Mouse (Mus musculus) intestine, embryonic 14.5 days (tissue): ENCODE measurements at regions not wholly inside any gene's neighbourhood (a gene's known extent, or its start where the extent isn't known, plus 50 kb on each side); places are given as distances from the start of the nearest gene placed in this dataset.

ENCODE experiments used
- ATAC-seq: fragments of 200-750 bp; cut with Nextera tagmentation; replicated peaks from 2 replicates; pipeline ENCODE4 v1.8.0; 2017; ENCODE audit warnings: low read depth, moderate number of reproducible peaks, moderate TSS enrichment, moderate library complexity; ENCODE audit not compliant: low FRiP score, low TSS enrichment
- DNase-seq: peaks from one replicate; pipeline ENCODE4 v3.0.0-alpha.2; 2018; ENCODE audit warnings: low spot score
- H3K27ac ChIP-seq: fragments of 300-500 bp; sonication (generic); 2 replicates; pipeline ENCODE4 v1.5.1; 2014; ENCODE audit warnings: low read depth, mild to moderate bottlenecking, control low read depth
- H3K27me3 ChIP-seq: fragments of 300-500 bp; sonication (generic); replicated peaks from 2 replicates; pipeline ENCODE4 v1.6.1; 2014; ENCODE audit warnings: low read length, control low read depth; ENCODE audit not compliant: control insufficient read depth, insufficient read depth
- H3K36me3 ChIP-seq: fragments of 300-500 bp; sonication (generic); 2 replicates; pipeline ENCODE4 v1.6.1; 2014; ENCODE audit warnings: low read length, control low read depth; ENCODE audit not compliant: control insufficient read depth, insufficient read depth
- H3K4me1 ChIP-seq: fragments of 300-500 bp; sonication (generic); replicated peaks from 2 replicates; pipeline ENCODE4 v1.6.1; 2014; ENCODE audit warnings: low read length, control low read depth, mixed read lengths; ENCODE audit not compliant: control insufficient read depth, insufficient read depth
- H3K4me2 ChIP-seq: fragments of 300-500 bp; sonication (generic); 2 replicates; pipeline ENCODE4 v1.6.1; 2014; ENCODE audit warnings: low read length
- H3K4me3 ChIP-seq: fragments of 300-500 bp; sonication (generic); 2 replicates; pipeline ENCODE4 v1.5.1; 2014; ENCODE audit warnings: low read depth, low read length, control low read depth, mixed read lengths
- H3K9ac ChIP-seq: fragments of 300-500 bp; sonication (generic); 2 replicates; pipeline ENCODE4 v1.6.1; 2014; ENCODE audit warnings: mild to moderate bottlenecking, low read length
- H3K9me3 ChIP-seq: fragments of 300-500 bp; sonication (generic); 2 replicates; pipeline ENCODE4 v1.6.1; 2016; ENCODE audit warnings: low read length, control low read depth; ENCODE audit not compliant: control insufficient read depth
- WGBS: fragments of 180-500 bp; shearing (Covaris S2); extraction: QIAGEN DNeasy Blood & Tissue Kit; methylation state at CpG from one replicate; pipeline ENCODE4 v1.1.7; 2014; 5-methylcytosine and 5-hydroxymethylcytosine counted together

DNA sequence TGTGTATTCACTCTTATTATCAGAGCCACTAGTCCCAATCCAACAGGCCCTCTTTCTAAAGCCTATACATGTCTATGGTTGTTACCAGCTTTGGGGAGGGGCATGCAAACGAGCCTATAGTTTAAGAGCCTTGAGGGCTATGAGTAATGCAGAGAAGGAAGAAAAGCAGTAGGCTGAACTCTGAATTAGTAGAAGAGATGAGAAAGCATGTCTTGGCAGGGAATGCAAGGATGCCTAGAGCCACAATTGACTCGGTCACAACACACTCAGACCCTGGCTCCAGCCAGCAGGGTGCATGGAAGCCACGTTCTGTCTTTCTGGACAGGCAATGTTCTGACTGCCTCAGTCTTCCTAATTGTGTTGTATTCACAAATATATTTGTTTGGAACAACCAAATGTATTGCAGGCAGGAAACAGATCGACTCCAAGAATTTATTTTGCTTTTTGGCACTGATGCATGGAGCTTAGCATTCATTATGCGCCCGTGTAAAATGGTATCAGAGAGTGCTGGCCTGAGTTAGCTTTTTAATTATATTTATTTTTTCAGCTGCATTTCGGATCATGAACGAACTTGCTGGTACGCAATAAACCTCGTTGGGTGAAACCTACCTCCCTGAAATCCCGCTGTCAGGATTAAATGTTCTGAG lies 110.2 kb downstream of the Rybp start:
- Histone ChIP-seq H3K27ac (no peak overlapping the region), H3K9me3 (no peaks in the 10 kb centered on the region), H3K27me3 (no peaks in the 10 kb centered on the region), H3K4me3 (no peak overlapping the region), H3K4me2 (no peak overlapping the region), H3K4me1 (0 out of 2 replicates have a peak, but pooled peaks cover 4% of the 10 kb centered on the region), H3K9ac (no peak overlapping the region), H3K36me3 (no peaks in the 10 kb centered on the region)
- ATAC-seq (no peak), DNase-seq (no peak)
- WGBS: 84% methylated on average over 11 of the region's 11 CpGs

DNA sequence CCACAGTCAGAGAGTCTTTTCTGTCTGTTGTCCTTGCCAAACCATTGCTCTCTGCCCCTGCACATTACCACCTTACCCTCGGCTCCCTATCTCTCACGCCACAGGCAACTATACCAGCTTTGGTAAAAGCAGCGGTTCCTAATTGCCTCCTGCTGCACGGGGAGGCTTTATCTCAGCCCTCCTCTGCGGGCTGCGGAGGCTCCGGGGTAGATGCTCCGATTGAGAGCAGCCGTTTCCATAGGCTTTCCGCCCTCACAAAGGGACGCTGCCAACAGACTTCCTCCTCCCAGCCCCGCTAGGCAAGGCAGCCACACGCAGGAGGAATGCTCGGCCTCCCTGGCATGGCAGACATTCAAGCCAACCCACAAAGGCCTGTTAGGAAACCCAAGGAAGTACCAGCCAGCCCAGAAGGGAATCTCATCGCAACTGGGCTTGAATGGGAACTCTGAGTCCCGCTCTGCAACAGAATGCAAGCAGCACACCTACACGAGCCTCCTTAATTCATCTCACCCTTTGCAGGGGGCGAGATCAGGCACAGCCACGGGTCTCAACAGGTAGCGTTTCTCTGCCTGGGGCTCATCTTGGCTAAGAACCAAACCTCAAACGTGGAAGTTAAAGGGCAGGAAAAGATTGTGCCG lies 116.5 kb downstream of the Rybp start:
- DNase-seq (peak; percentile 69), ATAC-seq (no peak)
- Histone ChIP-seq H3K36me3 (no peaks in the 10 kb centered on the region), H3K4me2 (peak overlapping the region; percentile 16; the same call in 1 of the 2 replicates), H3K4me3 (no peak overlapping the region), H3K9ac (no peak overlapping the region), H3K9me3 (no peaks in the 10 kb centered on the region), H3K27me3 (no peaks in the 10 kb centered on the region), H3K4me1 (peaks cover 5% of the 10 kb centered on the region), H3K27ac (no peak overlapping the region)
- WGBS: 13% methylated on average over 22 of the region's 22 CpGs

DNA sequence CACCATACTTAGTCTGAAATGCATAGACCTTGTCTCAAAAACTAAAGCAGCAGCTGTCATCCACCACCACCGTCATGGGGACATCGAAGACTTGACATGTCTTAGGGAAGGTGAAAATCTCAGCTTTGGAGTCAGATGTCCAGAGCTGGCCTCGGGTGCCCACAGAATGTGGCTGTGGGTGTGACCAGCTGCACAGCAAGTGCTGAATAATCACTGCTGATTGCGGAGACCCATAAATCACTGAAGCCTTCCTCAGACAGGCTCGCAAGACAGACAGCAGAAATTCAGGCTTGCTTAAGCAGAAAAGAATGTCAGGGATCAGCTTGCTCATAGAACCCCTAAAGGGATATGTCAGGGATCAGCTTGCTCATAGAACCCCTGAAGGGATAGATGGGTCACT lies 120.0 kb downstream of the Rybp start:
- Histone ChIP-seq H3K4me3 (no peak overlapping the region), H3K4me1 (peaks cover 22% of the 10 kb centered on the region), H3K4me2 (no peak overlapping the region), H3K36me3 (no peaks in the 10 kb centered on the region), H3K9ac (no peak overlapping the region), H3K27me3 (no peaks in the 10 kb centered on the region), H3K27ac (no peak overlapping the region), H3K9me3 (no peaks in the 10 kb centered on the region)
- no peak for ATAC-seq
- DNase-seq: no peak
- WGBS: 45% methylated on average over 5 of the region's 5 CpGs

DNA sequence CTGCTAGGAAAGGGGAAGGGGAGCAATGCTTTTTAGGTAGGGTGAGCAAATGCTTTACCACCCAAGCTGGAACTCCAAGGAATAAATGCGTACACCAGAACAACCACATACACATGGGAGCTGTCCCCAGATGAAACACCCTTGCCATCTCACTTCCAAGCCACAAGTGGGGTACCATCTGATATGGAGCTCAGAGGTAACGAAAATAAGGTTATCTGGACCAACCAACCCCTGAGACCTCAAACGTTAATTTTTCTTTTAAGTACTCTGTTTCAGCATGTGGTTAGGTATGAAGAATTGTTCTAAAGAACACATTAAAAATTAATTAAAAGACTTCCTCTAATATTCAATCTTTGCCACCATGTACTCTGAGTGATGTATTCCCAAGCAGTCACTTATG lies 121.5 kb downstream of the Rybp start:
- WGBS: 84% methylated on average over 3 of the region's 3 CpGs
- no peak for DNase-seq
- Histone ChIP-seq H3K27me3 (no peaks in the 10 kb centered on the region), H3K36me3 (no peaks in the 10 kb centered on the region), H3K27ac (no peak overlapping the region), H3K4me3 (no peak overlapping the region), H3K9me3 (no peaks in the 10 kb centered on the region), H3K4me1 (peaks cover 18% of the 10 kb centered on the region), H3K4me2 (no peak overlapping the region), H3K9ac (no peak overlapping the region)
- ATAC-seq: no peak

DNA sequence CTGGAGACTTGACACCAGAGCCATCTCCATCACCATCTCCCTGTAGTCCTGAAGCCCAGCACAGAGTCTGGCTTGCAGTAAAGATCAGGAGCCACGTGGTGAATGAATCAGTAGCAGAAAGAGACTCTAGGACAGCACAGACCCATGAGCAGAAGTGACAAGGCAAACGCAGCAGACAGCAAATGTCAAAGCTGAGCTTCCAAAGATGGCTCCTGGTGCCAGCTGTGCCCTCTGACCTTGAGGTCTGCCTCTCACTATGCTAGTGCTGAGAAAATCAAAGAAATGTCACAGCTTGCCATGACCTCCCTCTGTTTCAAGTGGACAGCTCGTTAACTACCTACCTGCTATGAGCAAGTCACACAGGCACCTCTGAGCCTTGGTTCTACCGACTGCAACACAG lies 123.1 kb downstream of the Rybp start:
- DNase-seq (no peak), ATAC-seq (no peak)
- Histone ChIP-seq H3K27me3 (no peaks in the 10 kb centered on the region), H3K4me3 (no peak overlapping the region), H3K36me3 (no peaks in the 10 kb centered on the region), H3K4me1 (peaks cover 21% of the 10 kb centered on the region), H3K4me2 (no peak overlapping the region), H3K9me3 (no peaks in the 10 kb centered on the region), H3K9ac (no peak overlapping the region), H3K27ac (no peak overlapping the region)
- WGBS: 51% methylated on average over 4 of the region's 4 CpGs

- H3K4me3 ChIP-seq: no peak overlapping the region
- ATAC-seq (no peak), DNase-seq (no peak)
- no peaks in the 10 kb centered on the region for H3K27me3 ChIP-seq
- no peak overlapping the region for H3K27ac ChIP-seq
- no peaks in the 10 kb centered on the region for H3K9me3 ChIP-seq
- H3K36me3 ChIP-seq: no peaks in the 10 kb centered on the region
- no peak overlapping the region for H3K9ac ChIP-seq
- peaks cover 25% of the 10 kb centered on the region for H3K4me1 ChIP-seq
- peak overlapping the region; percentile 50 for H3K4me2 ChIP-seq
- WGBS: 49% methylated on average over 5 of the region's 5 CpGs
These were observed 123.5 kb downstream of the Rybp start for GRCm38 (mm10) chr6:100163814-100164130.

GRCm38 (mm10) chr6:100162961-100163813 lies 124.1 kb downstream of the Rybp start:
- peak; percentile 83 for DNase-seq
- Histone ChIP-seq H3K36me3 (no peaks in the 10 kb centered on the region), H3K4me1 (peaks cover 25% of the 10 kb centered on the region), H3K9me3 (no peaks in the 10 kb centered on the region), H3K4me3 (no peak overlapping the region), H3K9ac (no peak overlapping the region; the same call in 1 of the 2 replicates), H3K27ac (no peak overlapping the region), H3K4me2 (peak overlapping the region; percentile 50), H3K27me3 (no peaks in the 10 kb centered on the region)
- ATAC-seq: peak; percentile 74
- 13% methylated on average over 17 of the region's 17 CpGs for WGBS

DNA sequence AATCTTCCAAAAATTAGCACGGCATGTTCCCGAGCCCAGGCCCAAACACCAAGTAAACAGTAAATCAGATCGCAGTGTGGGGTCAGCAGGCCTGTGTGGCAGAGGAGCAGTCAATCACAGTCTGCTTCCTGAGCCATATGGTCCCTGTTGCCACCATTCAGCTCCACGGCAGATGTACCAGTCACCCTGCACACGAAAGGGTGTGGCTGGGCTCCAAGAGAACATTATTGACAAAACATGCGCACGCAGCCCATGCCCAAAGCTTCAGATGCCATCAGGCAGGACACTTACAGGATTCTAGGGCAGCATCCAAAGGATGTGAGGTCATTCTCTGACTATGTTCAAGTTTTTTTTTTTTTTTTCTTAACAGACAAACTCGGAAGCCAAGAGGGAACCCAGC lies 126.6 kb downstream of the Rybp start:
- WGBS: 65% methylated on average over 8 of the region's 8 CpGs
- H3K4me2 ChIP-seq: no peak overlapping the region
- H3K27ac ChIP-seq: no peak overlapping the region
- no peak overlapping the region for H3K9ac ChIP-seq
- H3K36me3 ChIP-seq: no peaks in the 10 kb centered on the region
- DNase-seq (no peak), ATAC-seq (no peak)
- H3K27me3 ChIP-seq: no peaks in the 10 kb centered on the region
- H3K4me3 ChIP-seq: no peak overlapping the region
- peaks cover 49% of the 10 kb centered on the region for H3K4me1 ChIP-seq
- no peaks in the 10 kb centered on the region for H3K9me3 ChIP-seq
